8 mouse cellular contexts compared by ENCODE assay signal in genomic region chr14:45452861-45453512, GRCm38 (mm10). TPM values are rescaled to one million over a fixed set of nuclear protein-coding genes. Genes with fewer than 3 reads are reported as not detected.
DNase-seq lines count a peak whose midpoint lies in the region; ATAC-seq and TF ChIP-seq lines count a peak whose summit lies in the region.

No protein-coding gene starts in this region.

- peak; percentile 32 for DNase-seq in gastrocnemius, adult 2 months
- no peak for DNase-seq in gastrocnemius, postnatal 14 days
- peak; percentile 99 for DNase-seq in heart, adult 11 months
- DNase-seq in kidney, adult 11 months: peak; percentile 89
- DNase-seq in left cerebral cortex, postnatal 4 days: no peak
- no peak for DNase-seq in embryo, embryonic 11 days
- DNase-seq in left cerebral cortex, adult 11 months (ENCODE audit: low spot score): no peak

- H3K4me3 ChIP-seq in gastrocnemius, adult 2 months: no peak overlapping the region
- H3K4me3 ChIP-seq in liver, embryonic 16.5 days (ENCODE audit: low read depth, low read length): no peak overlapping the region

- peak; percentile 84 for ATAC-seq in liver, embryonic 16.5 days (ENCODE audit: low read depth)

- no peaks in the 10 kb centered on the region for H3K27me3 ChIP-seq in liver, embryonic 16.5 days (ENCODE audit: control insufficient read depth, insufficient read depth, low read depth, low read length)

- H3K36me3 ChIP-seq in liver, embryonic 16.5 days (ENCODE audit: control insufficient read depth, insufficient read depth): no peaks in the 10 kb centered on the region

- WGBS in liver, embryonic 16.5 days (ENCODE audit: insufficient replicate concordance): 5% methylated on average over 11 of the region's 11 CpGs

- no peak overlapping the region for H3K9ac ChIP-seq in liver, embryonic 16.5 days (ENCODE audit: low read depth, low read length)

- TF ChIP-seq CTCF in gastrocnemius, adult 2 months (IDR thresholded peaks at IDR 0.05): no peak

- no peaks in the 10 kb centered on the region for H3K9me3 ChIP-seq in liver, embryonic 16.5 days (replicated peaks; ENCODE audit: control insufficient read depth, low read length)

- H3K4me2 ChIP-seq in liver, embryonic 16.5 days (ENCODE audit: low read depth, low read length): no peak overlapping the region

- intact Hi-C loops in gastrocnemius, adult 2 months (cut with DNase I): no loop called here
- intact Hi-C loops in gastrocnemius, postnatal 14 days (cut with DNase I; ENCODE audit: low total_unique reads): no loop called here
- intact Hi-C loops in left cerebral cortex, postnatal 4 days (cut with DNase I): no loop called here

- peaks cover 15% of the 10 kb centered on the region for H3K4me1 ChIP-seq in liver, embryonic 16.5 days (ENCODE audit: control insufficient read depth, low read depth, low read length)

- H3K27ac ChIP-seq in gastrocnemius, adult 2 months: peak overlapping the region; percentile 75
- H3K27ac ChIP-seq in liver, embryonic 16.5 days (ENCODE audit: low read length): peak overlapping the region; percentile 11

RNA-seq across cellular contexts. Expression of gene Gnpnat1, which starts 48.3 kb away (rescaled TPM):
- 10 to 100 TPM in 1 of 2 experiments, 1 to 10 TPM in 1; 6.0 to 10.9 TPM for total RNA-seq in gastrocnemius, adult 2 months (2021)
- total RNA-seq in gastrocnemius, postnatal 14 days (2021): 10 to 100 TPM in 1 of 2 experiments, 1 to 10 TPM in 1; 9.5 to 12.3 TPM
- 30.3 and 30.8 TPM in 2 replicates for polyA plus RNA-seq in liver, embryonic 16.5 days (2015; fragmentation: Nextera tagmentation; extraction: Ambion mirVana)
- total RNA-seq in left cerebral cortex, postnatal 4 days (2021): 10 to 100 TPM; 14.8 to 17.6 TPM

Comparison
In these comparisons a context has a peak if more than half of its experiments do, and no peak if none do; other contexts are left out.
1. DNase-seq: peak in gastrocnemius, adult 2 months (single experiment), heart, adult 11 months (single experiment) and kidney, adult 11 months (single experiment); none in gastrocnemius, postnatal 14 days (single experiment), left cerebral cortex, postnatal 4 days (single experiment), embryo, embryonic 11 days (single experiment) and left cerebral cortex, adult 11 months (single experiment).